In the genomic region with DNA sequence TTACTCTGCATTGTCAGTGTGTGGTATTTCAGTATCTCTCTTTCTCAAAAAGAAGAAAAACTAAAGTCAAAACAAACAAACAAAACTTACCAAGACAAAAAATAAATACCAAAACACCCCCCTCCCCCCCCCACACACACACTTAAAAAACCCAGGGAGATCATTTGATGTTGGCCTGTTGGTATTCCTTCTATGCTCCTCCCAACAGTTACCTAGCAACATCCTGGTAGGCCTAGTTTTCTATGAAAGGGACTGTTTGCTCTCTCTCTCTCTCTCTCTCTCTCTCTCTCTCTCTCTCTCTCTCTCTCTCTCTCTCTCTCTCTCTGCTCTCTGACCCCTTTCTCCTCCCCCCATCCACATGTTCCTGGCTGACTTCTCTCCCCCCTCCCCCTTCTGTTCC, we compare ENCODE assay signal across 27 mouse cellular contexts.
DNase-seq lines count a peak whose midpoint lies in the region; ATAC-seq and TF ChIP-seq lines count a peak whose summit lies in the region.
"Had no signal": no experiment of that assay in that cellular context is flagged by ENCODE, and none has a peak within 500 bp of the region (broad histone marks: within the 10 kb centered on the region; RNA-seq: fewer than 3 reads in every experiment).

No protein-coding gene starts in this region.

- H3K9ac ChIP-seq in midbrain, embryonic 11.5 days (ENCODE audit: low read length): no peak overlapping the region
- no peak overlapping the region for H3K9ac ChIP-seq in midbrain, embryonic 14.5 days (replicated peaks; ENCODE audit: low read length)
- H3K9ac ChIP-seq: embryonic facial prominence, embryonic 13.5 days; forebrain, embryonic 12.5 days; forebrain, postnatal 0 days; heart, embryonic 12.5 days; heart, embryonic 15.5 days; hindbrain, embryonic 13.5 days had no signal

- H3K36me3 ChIP-seq in midbrain, embryonic 11.5 days (ENCODE audit: control insufficient read depth, insufficient read depth, low read length): no peaks in the 10 kb centered on the region
- H3K36me3 ChIP-seq in midbrain, embryonic 14.5 days (ENCODE audit: control insufficient read depth, insufficient read depth, low read length): no peaks in the 10 kb centered on the region
- H3K36me3 ChIP-seq: embryonic facial prominence, embryonic 10.5 days; embryonic facial prominence, embryonic 13.5 days; forebrain, embryonic 12.5 days; heart, embryonic 12.5 days; heart, embryonic 15.5 days; hindbrain, embryonic 10.5 days; hindbrain, embryonic 13.5 days had no signal

- H3K27ac ChIP-seq in layer of hippocampus, adult 2 months: peak overlapping the region; percentile 65
- H3K27ac ChIP-seq in midbrain, embryonic 11.5 days (ENCODE audit: low read depth, low read length): no peak overlapping the region
- H3K27ac ChIP-seq in midbrain, embryonic 14.5 days (replicated peaks; ENCODE audit: low read depth, low read length): no peak overlapping the region
- H3K27ac ChIP-seq: embryonic facial prominence, embryonic 10.5 days; embryonic facial prominence, embryonic 13.5 days; forebrain, embryonic 12.5 days; heart, embryonic 15.5 days; hindbrain, embryonic 10.5 days; hindbrain, embryonic 13.5 days had no signal

- H3K4me3 ChIP-seq in layer of hippocampus, adult 2 months: no peak overlapping the region
- no peak overlapping the region for H3K4me3 ChIP-seq in midbrain, embryonic 11.5 days (ENCODE audit: low read depth, low read length)
- H3K4me3 ChIP-seq in midbrain, embryonic 14.5 days (replicated peaks; ENCODE audit: low read depth, low read length): no peak overlapping the region
- H3K4me3 ChIP-seq: embryonic facial prominence, embryonic 10.5 days; embryonic facial prominence, embryonic 13.5 days; erythroblast, embryonic 14.5 days; forebrain, embryonic 12.5 days; heart, embryonic 12.5 days; heart, embryonic 15.5 days; hindbrain, embryonic 10.5 days; hindbrain, embryonic 13.5 days had no signal

- H3K4me1 ChIP-seq in midbrain, embryonic 11.5 days (ENCODE audit: control insufficient read depth, insufficient read depth, low read length): no peaks in the 10 kb centered on the region
- no peaks in the 10 kb centered on the region for H3K4me1 ChIP-seq in midbrain, embryonic 14.5 days (ENCODE audit: control insufficient read depth, insufficient read depth, low read length)
- H3K4me1 ChIP-seq: embryonic facial prominence, embryonic 10.5 days; embryonic facial prominence, embryonic 13.5 days; forebrain, embryonic 12.5 days; heart, embryonic 12.5 days; heart, embryonic 15.5 days; hindbrain, embryonic 13.5 days had no signal

- TF ChIP-seq POLR2A in brain, embryonic 14.5 days (IDR thresholded peaks at IDR 0.05; ENCODE audit: borderline replicate concordance, extremely low read depth, insufficient read depth, insufficient read length, poor library complexity, severe bottlenecking): no peak

- peak; percentile 4 for DNase-seq in embryo, embryonic 10.5 days (ENCODE audit: low spot score)
- DNase-seq in embryo, embryonic 10 days (ENCODE audit: low spot score): no peak
- DNase-seq in layer of hippocampus, adult 2 months (ENCODE audit: low spot score in 2 of 2): no peak
- DNase-seq in layer of hippocampus, postnatal 25 days (ENCODE audit: extremely low spot score in 1 of 2, low spot score in 1 of 2): no peak
- no peak for DNase-seq in midbrain, embryonic 11.5 days (ENCODE audit: low spot score, missing footprints)
- no peak for DNase-seq in midbrain, embryonic 14.5 days
- peak; percentile 18 for DNase-seq in brain, embryonic 14.5 days (ENCODE audit: low read depth)
- DNase-seq: adrenal gland, adult 8-10 months; adrenal gland, postnatal 25 days; cerebellum, adult 18-20 months; cerebellum, adult 9-10 months; cerebellum, postnatal 14 days; embryo, embryonic 11 days; forebrain, postnatal 0 days; gastrocnemius, postnatal 25 days; heart, adult 18-20 months; heart, postnatal 10 days; heart, postnatal 36 days had no signal

- H3K9me3 ChIP-seq in midbrain, embryonic 11.5 days (ENCODE audit: control insufficient read depth, low read length): no peaks in the 10 kb centered on the region
- no peaks in the 10 kb centered on the region for H3K9me3 ChIP-seq in midbrain, embryonic 14.5 days (ENCODE audit: control insufficient read depth, low read length)
- H3K9me3 ChIP-seq: embryonic facial prominence, embryonic 10.5 days; embryonic facial prominence, embryonic 13.5 days; forebrain, embryonic 12.5 days; heart, embryonic 15.5 days; hindbrain, embryonic 10.5 days; hindbrain, embryonic 13.5 days had no signal

- no peak for TF ChIP-seq CTCF in layer of hippocampus, adult 2 months (conservative IDR thresholded peaks at IDR 0.05)
- no peak for TF ChIP-seq CTCF in brain, embryonic 14.5 days (IDR thresholded peaks at IDR 0.05; ENCODE audit: borderline replicate concordance, extremely low read depth, insufficient read depth, insufficient read length)

- H3K27me3 ChIP-seq in midbrain, embryonic 11.5 days (ENCODE audit: control insufficient read depth, insufficient read depth, low read length): no peaks in the 10 kb centered on the region
- no peaks in the 10 kb centered on the region for H3K27me3 ChIP-seq in midbrain, embryonic 14.5 days (ENCODE audit: control insufficient read depth, insufficient read depth, low read length)
- H3K27me3 ChIP-seq: embryonic facial prominence, embryonic 13.5 days; forebrain, embryonic 12.5 days; heart, embryonic 12.5 days; heart, embryonic 15.5 days; hindbrain, embryonic 13.5 days had no signal

- ATAC-seq in midbrain, embryonic 11.5 days (ENCODE audit: low FRiP score): 0 out of 2 replicates have a peak, but pooled peaks have one; percentile 27
- no peak for ATAC-seq in midbrain, embryonic 14.5 days (ENCODE audit: low FRiP score, low TSS enrichment)
- ATAC-seq: activated CD4-positive, CD25-positive, alpha-beta regulatory T cell, adult 4 months had no signal

- H3K4me2 ChIP-seq in midbrain, embryonic 11.5 days: no peak overlapping the region
- H3K4me2 ChIP-seq in midbrain, embryonic 14.5 days (ENCODE audit: low read length): no peak overlapping the region
- H3K4me2 ChIP-seq: embryonic facial prominence, embryonic 13.5 days; forebrain, embryonic 12.5 days; heart, embryonic 12.5 days; heart, embryonic 15.5 days; hindbrain, embryonic 13.5 days had no signal

Comparison
In these comparisons a context has a peak if more than half of its experiments do, and no peak if none do; other contexts are left out.
1. DNase-seq: peak in embryo, embryonic 10.5 days (single experiment) and brain, embryonic 14.5 days (single experiment); none in embryo, embryonic 10 days (single experiment), layer of hippocampus, adult 2 months (0 of 2), layer of hippocampus, postnatal 25 days (0 of 2), midbrain, embryonic 11.5 days (single experiment) and midbrain, embryonic 14.5 days (single experiment).